Mouse (Mus musculus) intestine, embryonic 16.5 days (tissue): ENCODE data around the gene Aprt. TPM values are rescaled to one million over a fixed set of nuclear protein-coding genes. Genes with fewer than 3 reads are reported as not detected.

Source experiments
- ATAC-seq: fragments of 200-750 bp; cut with Nextera tagmentation; 2 replicates; pipeline ENCODE4 v1.8.0; 2017; ENCODE audit warnings: moderate TSS enrichment, moderate library complexity
- H3K27ac ChIP-seq: fragments of 300-500 bp; sonication (generic); 2 replicates; pipeline ENCODE4 v1.5.1; 2014; ENCODE audit warnings: mild to moderate bottlenecking, low read length
- H3K27me3 ChIP-seq: fragments of 300-500 bp; sonication (generic); replicated peaks from 2 replicates; pipeline ENCODE4 v1.6.1; 2014; ENCODE audit warnings: low read length, control low read depth, mixed read lengths; ENCODE audit not compliant: control insufficient read depth, insufficient read depth
- H3K36me3 ChIP-seq: fragments of 300-500 bp; sonication (generic); 2 replicates; pipeline ENCODE4 v1.6.1; 2014; ENCODE audit warnings: low read length, control low read depth; ENCODE audit not compliant: control insufficient read depth, insufficient read depth
- H3K4me1 ChIP-seq: fragments of 300-500 bp; sonication (generic); 2 replicates; pipeline ENCODE4 v1.6.1; 2014; ENCODE audit warnings: low read length, control low read depth, mixed read lengths; ENCODE audit not compliant: control insufficient read depth, insufficient read depth
- H3K4me2 ChIP-seq: fragments of 300-500 bp; sonication (generic); 2 replicates; pipeline ENCODE4 v1.6.1; 2014; ENCODE audit warnings: low read depth, low read length, control low read depth
- H3K4me3 ChIP-seq: fragments of 300-500 bp; sonication (generic); 2 replicates; pipeline ENCODE4 v1.5.1; 2014; ENCODE audit warnings: mild to moderate bottlenecking, low read length
- H3K9ac ChIP-seq: fragments of 300-500 bp; sonication (generic); 2 replicates; pipeline ENCODE4 v1.6.1; 2014; ENCODE audit warnings: low read depth, low read length
- H3K9me3 ChIP-seq: fragments of 300-500 bp; sonication (generic); 2 replicates; pipeline ENCODE4 v1.6.1; 2016; ENCODE audit warnings: low read length, control low read depth; ENCODE audit not compliant: control insufficient read depth
- WGBS: fragments of 180-500 bp; shearing (Covaris S2); extraction: QIAGEN DNeasy Blood & Tissue Kit; methylation state at CpG from one replicate; pipeline ENCODE4 v1.1.7; 2014; 5-methylcytosine and 5-hydroxymethylcytosine counted together
- polyA plus RNA-seq: library from polyadenylated mRNA; unstranded; fragments of >200 nt; fragmentation: Nextera tagmentation; extraction: Ambion mirVana; gene quantifications from 2 replicates; pipeline ENCODE4 v1.2.1, GENCODE M21; 2015

Aprt gene
- polyA plus RNA-seq, 1 experiment from 2014 or later: 736 TPM

DNA sequence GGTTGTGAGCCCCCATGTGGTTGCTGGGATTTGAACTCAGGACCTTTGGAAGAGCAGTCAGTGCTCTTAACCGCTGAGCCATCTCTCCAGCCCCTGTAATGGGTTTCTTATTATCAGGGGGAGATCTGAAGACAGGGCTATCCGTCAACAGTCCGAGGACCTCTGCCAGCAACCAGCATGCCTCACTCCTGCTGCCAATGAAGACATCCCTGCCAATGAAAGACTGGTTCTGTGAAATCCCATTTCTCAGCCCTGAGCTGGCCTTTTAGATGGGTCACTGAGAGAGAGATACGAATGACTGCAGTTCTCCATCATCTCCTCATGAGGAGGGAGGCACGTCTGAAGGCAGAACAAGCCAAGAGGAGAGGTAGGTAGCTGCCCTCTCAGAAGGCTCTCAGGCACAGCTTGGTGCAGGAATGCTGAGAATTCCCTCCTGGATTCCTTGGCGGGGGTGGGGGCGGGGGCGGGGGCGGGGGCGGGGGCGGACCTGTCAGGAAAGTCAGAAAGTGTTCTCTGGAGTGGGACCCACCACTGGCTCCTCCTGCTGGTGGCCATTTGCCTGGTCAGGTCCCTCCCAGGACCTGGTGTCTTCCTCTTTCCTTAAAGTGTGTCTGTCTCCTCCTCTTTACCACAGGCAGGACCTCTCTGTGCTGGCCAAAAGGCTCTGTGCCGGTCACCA, 17.9 kb downstream of the Aprt start:
- no peak overlapping the region for H3K4me2 ChIP-seq
- no peak overlapping the region for H3K9ac ChIP-seq
- H3K27ac ChIP-seq: peak overlapping the region; percentile 42; the same call in 1 of the 2 replicates
- no peak for ATAC-seq
- no peaks in the 10 kb centered on the region for H3K27me3 ChIP-seq
- H3K4me1 ChIP-seq: peaks cover 10% of the 10 kb centered on the region
- H3K36me3 ChIP-seq: no peaks in the 10 kb centered on the region
- H3K4me3 ChIP-seq: no peak overlapping the region
- 18% methylated on average over 12 of the region's 12 CpGs for WGBS
- no peaks in the 10 kb centered on the region for H3K9me3 ChIP-seq

DNA sequence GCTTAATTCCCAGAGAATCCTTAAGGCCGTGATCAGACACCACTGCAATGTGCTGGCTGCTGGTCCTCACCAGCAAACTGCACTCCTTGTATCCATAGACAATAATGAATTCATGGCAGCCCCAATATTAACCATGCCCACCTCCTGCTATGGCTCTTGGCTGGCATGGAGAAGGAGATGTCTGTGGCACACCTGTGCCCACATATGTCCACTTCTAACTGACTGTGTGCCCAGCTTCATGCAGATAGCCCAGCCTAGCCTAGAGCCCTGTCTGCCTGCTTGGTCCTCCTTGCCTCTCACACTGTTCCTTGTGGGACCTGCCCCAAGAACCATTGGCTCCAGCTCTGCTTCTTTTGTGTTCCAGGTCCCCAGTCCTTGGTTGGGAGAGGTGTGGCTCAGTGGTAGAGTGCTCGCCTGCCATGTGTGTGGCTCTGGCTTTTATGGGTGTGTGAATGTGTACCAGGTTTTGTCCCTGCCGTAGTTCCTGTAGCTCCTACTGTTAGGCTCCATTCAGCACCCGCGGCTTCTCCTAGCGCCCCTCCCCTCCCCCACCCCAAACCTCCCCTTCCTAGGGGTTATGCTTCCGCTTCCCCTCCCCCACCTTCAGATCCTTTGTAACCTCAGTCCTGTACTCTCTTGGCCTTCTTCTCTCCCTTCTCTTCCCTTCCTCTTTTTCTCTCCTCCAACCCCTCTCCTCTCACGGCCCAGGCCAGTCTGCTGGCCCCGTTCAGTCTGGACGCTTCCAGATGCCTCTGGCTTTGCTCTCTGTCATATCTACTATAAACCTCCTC, 19.3 kb downstream of the Aprt start:
- Histone ChIP-seq H3K27me3 (no peaks in the 10 kb centered on the region), H3K36me3 (no peaks in the 10 kb centered on the region), H3K27ac (no peak overlapping the region), H3K4me1 (peaks cover 10% of the 10 kb centered on the region), H3K9ac (no peak overlapping the region), H3K4me2 (no peak overlapping the region), H3K9me3 (no peaks in the 10 kb centered on the region), H3K4me3 (no peak overlapping the region)
- WGBS: 40% methylated on average over 10 of the region's 10 CpGs
- ATAC-seq: no peak

DNA sequence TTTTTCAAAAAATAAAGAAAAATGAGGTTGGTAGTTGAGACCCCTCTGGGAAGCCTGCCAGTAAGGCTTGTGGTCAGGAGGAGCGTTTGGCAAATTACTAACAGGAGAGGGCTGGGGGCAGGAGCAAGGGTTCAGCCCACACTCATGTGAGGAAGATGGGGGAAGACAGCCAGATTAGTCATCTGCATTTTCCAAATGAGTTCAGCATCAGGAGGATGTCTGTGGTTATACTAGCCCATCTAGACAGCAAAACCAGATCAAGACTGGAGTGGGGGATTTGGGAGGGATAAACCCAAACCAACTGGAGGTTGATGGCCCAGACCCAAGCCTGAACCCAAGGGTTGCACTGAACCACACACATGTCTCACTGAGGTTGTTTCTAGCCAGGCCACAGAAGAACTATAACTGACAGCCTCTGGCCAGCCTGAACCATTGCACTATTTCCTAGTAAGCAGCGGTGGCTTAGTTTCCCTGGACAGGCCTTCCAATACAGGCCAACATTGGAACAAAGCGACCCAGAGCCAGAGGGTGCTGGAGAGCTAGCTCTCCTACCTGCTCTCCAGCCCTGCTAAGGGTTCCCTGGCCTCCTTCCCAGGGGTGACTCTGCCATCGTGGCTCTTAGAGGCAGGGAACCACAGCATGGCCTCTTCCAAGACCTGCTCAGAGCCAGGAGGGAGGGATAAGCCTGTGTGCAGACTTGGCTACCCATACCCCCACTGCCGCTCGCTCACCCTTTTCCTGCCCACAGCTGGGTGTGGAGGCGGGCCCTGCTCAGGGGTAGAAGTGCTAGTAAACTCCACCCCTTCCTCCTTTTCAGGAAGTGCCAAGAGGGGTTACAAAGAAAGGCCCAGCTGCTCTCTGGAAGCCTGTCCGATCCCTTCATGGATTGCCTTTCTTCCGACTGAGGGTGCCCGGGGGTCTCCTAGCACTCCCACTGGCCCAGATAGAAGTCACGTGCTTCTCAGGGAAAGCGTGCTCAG, 20.4 kb downstream of the Aprt start:
- H3K36me3 ChIP-seq: no peaks in the 10 kb centered on the region
- 66% methylated on average over 12 of the region's 12 CpGs for WGBS
- H3K27me3 ChIP-seq: no peaks in the 10 kb centered on the region
- H3K4me2 ChIP-seq: no peak overlapping the region
- no peaks in the 10 kb centered on the region for H3K9me3 ChIP-seq
- peak overlapping the region; percentile 57 for H3K27ac ChIP-seq
- H3K9ac ChIP-seq: peak overlapping the region; percentile 9; the same call in 1 of the 2 replicates
- peak; percentile 52 for ATAC-seq
- no peak overlapping the region for H3K4me3 ChIP-seq
- peaks cover 10% of the 10 kb centered on the region for H3K4me1 ChIP-seq

DNA sequence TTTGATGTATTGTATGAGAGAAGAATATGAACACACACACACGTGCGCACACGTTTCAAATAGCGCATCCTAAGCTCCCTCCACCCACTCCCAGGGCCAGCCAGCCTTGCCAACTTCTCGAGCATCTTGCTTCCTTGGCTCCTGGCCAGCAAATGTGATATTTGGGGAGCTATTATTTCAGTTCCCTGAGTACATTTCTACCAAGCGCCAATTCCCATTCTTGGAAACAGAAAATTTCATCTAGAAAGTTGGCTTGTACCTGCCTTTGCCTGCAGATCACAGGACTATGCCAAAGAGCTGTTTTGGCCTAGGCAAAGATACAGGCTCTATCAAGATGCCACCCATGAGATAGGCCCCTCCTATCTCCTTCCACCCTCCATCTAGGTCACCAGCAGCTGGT, 21.9 kb downstream of the Aprt start:
- H3K36me3 ChIP-seq: no peaks in the 10 kb centered on the region
- peaks cover 16% of the 10 kb centered on the region for H3K4me1 ChIP-seq
- H3K9ac ChIP-seq: no peak overlapping the region
- no peak overlapping the region for H3K4me2 ChIP-seq
- no peak for ATAC-seq
- WGBS: 70% methylated on average over 6 of the region's 6 CpGs
- H3K27ac ChIP-seq: no peak overlapping the region
- no peak overlapping the region for H3K4me3 ChIP-seq
- H3K9me3 ChIP-seq: no peaks in the 10 kb centered on the region
- no peaks in the 10 kb centered on the region for H3K27me3 ChIP-seq

DNA sequence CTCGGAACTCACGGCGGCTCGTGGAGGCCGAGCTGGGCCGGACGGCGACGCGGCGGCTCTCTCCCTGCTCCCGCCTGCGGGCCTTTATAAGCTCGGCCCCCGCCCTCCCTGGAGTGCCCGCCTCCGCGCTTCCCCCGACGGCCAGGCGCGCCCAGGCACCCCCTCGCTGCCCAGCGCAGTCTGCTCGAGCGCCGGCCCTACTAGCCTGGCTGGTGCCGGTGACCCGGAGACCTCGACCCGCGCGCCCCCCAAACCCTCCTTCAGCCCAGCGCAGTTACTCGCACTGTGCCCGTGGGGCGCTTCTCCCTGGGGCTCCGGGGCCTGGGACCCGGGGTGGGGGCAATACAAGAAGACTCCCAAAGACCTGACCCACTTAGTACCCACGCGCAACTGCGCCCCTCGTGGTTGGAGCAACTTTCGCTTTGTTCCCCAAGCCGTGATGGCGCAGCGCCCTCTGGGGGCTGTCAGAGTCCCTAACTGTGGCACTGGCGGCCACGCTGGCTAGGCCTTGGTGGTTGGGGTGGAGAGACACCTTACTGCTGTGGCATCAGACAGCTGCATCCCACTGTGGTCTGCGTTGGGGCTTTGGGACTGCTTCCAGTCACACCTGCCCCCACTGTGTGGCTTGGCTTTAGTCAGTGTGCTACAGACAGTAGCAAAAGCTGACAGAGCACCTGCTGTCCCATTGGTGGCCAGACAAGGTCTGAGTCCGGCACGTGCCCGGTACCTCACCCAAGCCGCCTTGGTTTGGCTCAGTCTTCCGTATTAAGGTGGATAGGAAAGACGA, 25.3 kb downstream of the Aprt start, which contains the start of gene Piezo1:
Piezo1 (minus strand) TSS at position 65 of the 787 bp plus-strand sequence.
- no peaks in the 10 kb centered on the region for H3K27me3 ChIP-seq
- H3K36me3 ChIP-seq: no peaks in the 10 kb centered on the region
- peak within 1 kb of the TSS; percentile 71 for H3K4me3 ChIP-seq
- H3K4me1 ChIP-seq: peaks cover 31% of the 10 kb centered on the region
- peak within 1 kb of the TSS; percentile 85 for H3K9ac ChIP-seq
- ATAC-seq: peak; percentile 89
- peak within 1 kb of the TSS; percentile 83 for H3K4me2 ChIP-seq
- 14% methylated on average over 39 of the region's 56 CpGs for WGBS
- peak within 1 kb of the TSS; percentile 89 for H3K27ac ChIP-seq
- H3K9me3 ChIP-seq: no peaks in the 10 kb centered on the region

DNA sequence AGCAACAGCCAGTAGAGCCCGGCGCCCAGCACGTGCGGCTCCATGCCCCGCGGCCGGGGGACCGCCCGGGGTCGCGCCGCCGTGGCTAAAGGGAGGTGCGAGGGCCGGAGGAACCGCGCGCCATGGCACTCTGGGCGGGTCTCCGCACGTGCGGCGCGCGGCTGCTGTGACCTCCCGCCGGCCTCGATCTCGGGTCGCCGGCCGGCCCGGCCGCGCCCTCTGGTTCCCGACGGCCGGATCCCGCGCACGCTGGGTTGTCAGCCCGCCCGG, 25.8 kb downstream of the Aprt start:
- WGBS: 0% methylated on average over 38 of the region's 43 CpGs
- Histone ChIP-seq H3K27me3 (no peaks in the 10 kb centered on the region), H3K27ac (peak overlapping the region; percentile 89), H3K36me3 (no peaks in the 10 kb centered on the region), H3K9me3 (no peaks in the 10 kb centered on the region), H3K4me3 (peak overlapping the region; percentile 71), H3K4me1 (peaks cover 36% of the 10 kb centered on the region), H3K4me2 (peak overlapping the region; percentile 83), H3K9ac (peak overlapping the region; percentile 85)
- peak; percentile 44 for ATAC-seq

DNA sequence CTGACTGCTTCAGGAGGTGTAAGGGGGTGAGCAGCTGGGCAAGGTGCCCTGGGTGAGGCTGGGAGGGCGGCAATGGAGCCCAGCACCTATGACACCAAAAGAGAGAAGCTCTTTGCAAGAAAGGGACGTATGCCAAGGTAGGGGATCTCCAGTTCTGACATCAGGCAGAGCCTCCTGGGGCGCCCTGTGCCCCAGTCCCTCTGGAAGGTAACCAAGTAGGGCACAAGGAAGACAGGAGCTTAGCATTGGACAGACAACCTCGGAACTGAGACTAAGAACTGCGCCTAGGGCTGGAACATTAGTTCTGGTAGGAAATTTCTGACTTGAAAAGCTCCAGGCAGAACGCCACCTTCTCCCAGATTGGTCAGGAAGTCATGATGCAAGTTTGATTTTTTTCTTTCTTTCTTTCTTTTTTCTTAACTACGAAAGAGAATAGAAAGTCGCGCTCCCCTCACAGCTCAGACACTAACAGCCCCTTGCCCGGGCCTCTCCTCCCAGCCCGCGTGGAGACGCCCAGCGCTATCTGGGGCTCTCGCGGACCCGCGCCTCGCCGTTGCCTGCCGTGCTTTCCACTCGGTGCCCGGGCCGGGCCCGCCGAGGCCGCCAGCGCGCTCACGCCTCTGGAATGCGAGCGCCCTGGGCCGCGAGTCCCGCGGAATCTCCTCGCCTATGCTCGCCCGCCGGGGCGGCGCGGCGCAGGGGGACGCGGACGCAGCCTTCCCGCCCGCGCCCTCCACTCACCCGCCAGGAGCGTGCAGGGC, 26.3 kb downstream of the Aprt start:
- Histone ChIP-seq H3K9ac (peak overlapping the region; percentile 85), H3K27ac (peak overlapping the region; percentile 89), H3K9me3 (no peaks in the 10 kb centered on the region), H3K4me1 (peaks cover 39% of the 10 kb centered on the region), H3K36me3 (no peaks in the 10 kb centered on the region), H3K4me2 (peak overlapping the region; percentile 83), H3K4me3 (peak overlapping the region; percentile 71), H3K27me3 (no peaks in the 10 kb centered on the region)
- ATAC-seq: peak; percentile 41
- WGBS: 3% methylated on average over 50 of the region's 52 CpGs

DNA sequence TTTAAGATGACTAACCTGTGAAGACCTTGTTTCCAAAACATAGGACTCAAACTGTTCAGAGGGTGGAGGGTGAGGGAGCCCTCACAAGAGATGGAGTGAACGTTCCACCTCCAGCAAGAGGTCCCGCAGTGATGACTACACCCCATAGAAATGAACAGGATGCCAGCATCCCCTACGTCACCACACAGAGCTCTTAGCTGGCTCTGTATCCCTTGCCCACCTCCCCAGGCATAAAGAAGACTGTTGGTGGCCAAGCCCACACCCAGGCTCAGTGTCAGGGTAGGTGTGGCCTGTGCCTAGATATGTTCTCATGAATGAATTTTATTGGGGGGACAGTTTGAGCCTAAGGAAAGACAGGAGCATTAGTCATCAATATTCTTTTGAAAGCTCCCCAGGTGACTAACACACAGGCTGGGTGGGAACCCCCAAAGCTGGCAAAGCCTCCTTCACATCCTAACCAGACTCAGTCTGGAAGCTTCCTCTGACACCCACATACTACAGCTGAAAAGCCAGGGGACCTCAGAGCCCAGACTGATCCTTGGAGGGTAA, 27.7 kb downstream of the Aprt start:
- H3K9ac ChIP-seq: 0 out of 2 replicates have a peak overlapping the region, but pooled peaks have one; percentile 85
- 70% methylated on average over 3 of the region's 3 CpGs for WGBS
- no peaks in the 10 kb centered on the region for H3K27me3 ChIP-seq
- 0 out of 2 replicates have a peak overlapping the region, but pooled peaks have one; percentile 1 for H3K4me3 ChIP-seq
- ATAC-seq: no peak
- no peaks in the 10 kb centered on the region for H3K9me3 ChIP-seq
- no peaks in the 10 kb centered on the region for H3K36me3 ChIP-seq
- H3K4me2 ChIP-seq: peak overlapping the region; percentile 83; the same call in 1 of the 2 replicates
- H3K4me1 ChIP-seq: peaks cover 39% of the 10 kb centered on the region
- H3K27ac ChIP-seq: no peak overlapping the region
